Mouse (Mus musculus): Measurements from ENCODE around the gene Kcnk1. TPM values are rescaled to one million over a fixed set of nuclear protein-coding genes. Genes with fewer than 3 reads are reported as not detected.
A peak's percentile ranks its signal among the peaks of the same experiment; 100 is the strongest.

Gene Kcnk1
- polyA plus RNA-seq, 1 experiment from 2014 or later: 63.8 TPM

- no peak for ATAC-seq (ENCODE audit: insufficient read depth, low FRiP score)
- Histone ChIP-seq H3K4me1 (ENCODE audit: control insufficient read depth, insufficient read depth, low read length) (peaks cover 7% of the 10 kb centered on the region; the same call in 1 of the 2 replicates), H3K9ac (ENCODE audit: low read length) (no peak overlapping the region), H3K9me3 (replicated peaks; ENCODE audit: control insufficient read depth, low read length) (no peaks in the 10 kb centered on the region), H3K4me3 (replicated peaks; ENCODE audit: low read length) (no peak overlapping the region), H3K27me3 (ENCODE audit: control insufficient read depth, insufficient read depth, low read length) (no peaks in the 10 kb centered on the region), H3K36me3 (ENCODE audit: control insufficient read depth, insufficient read depth, low read length) (no peaks in the 10 kb centered on the region), H3K27ac (ENCODE audit: low read length) (no peak overlapping the region), H3K4me2 (ENCODE audit: low read depth, low read length) (no peak overlapping the region)
- WGBS: 90% methylated on average over 16 of the region's 16 CpGs
These were observed 29.9 kb downstream of the Kcnk1 start for GRCm38 (mm10) chr8:126024891-126025290.

GRCm38 (mm10) chr8:126026121-126026520 lies 31.2 kb downstream of the Kcnk1 start:
- Histone ChIP-seq H3K4me3 (replicated peaks; ENCODE audit: low read length) (no peak overlapping the region), H3K27ac (ENCODE audit: low read length) (peak overlapping the region; percentile 29; the same call in 1 of the 2 replicates), H3K4me2 (ENCODE audit: low read depth, low read length) (no peak overlapping the region), H3K36me3 (ENCODE audit: control insufficient read depth, insufficient read depth, low read length) (no peaks in the 10 kb centered on the region), H3K9me3 (replicated peaks; ENCODE audit: control insufficient read depth, low read length) (no peaks in the 10 kb centered on the region), H3K27me3 (ENCODE audit: control insufficient read depth, insufficient read depth, low read length) (no peaks in the 10 kb centered on the region), H3K4me1 (ENCODE audit: control insufficient read depth, insufficient read depth, low read length) (peaks cover 7% of the 10 kb centered on the region; the same call in 1 of the 2 replicates), H3K9ac (ENCODE audit: low read length) (no peak overlapping the region)
- WGBS: 82% methylated on average over 9 of the region's 9 CpGs
- ATAC-seq (ENCODE audit: insufficient read depth, low FRiP score): no peak

- Histone ChIP-seq H3K9me3 (replicated peaks; ENCODE audit: control insufficient read depth, low read length) (no peaks in the 10 kb centered on the region), H3K27ac (ENCODE audit: low read length) (peak overlapping the region; percentile 29; the same call in 1 of the 2 replicates), H3K27me3 (ENCODE audit: control insufficient read depth, insufficient read depth, low read length) (no peaks in the 10 kb centered on the region), H3K9ac (ENCODE audit: low read length) (no peak overlapping the region), H3K4me3 (replicated peaks; ENCODE audit: low read length) (no peak overlapping the region), H3K4me2 (ENCODE audit: low read depth, low read length) (no peak overlapping the region), H3K4me1 (ENCODE audit: control insufficient read depth, insufficient read depth, low read length) (peaks cover 7% of the 10 kb centered on the region; the same call in 1 of the 2 replicates), H3K36me3 (ENCODE audit: control insufficient read depth, insufficient read depth, low read length) (no peaks in the 10 kb centered on the region)
- peak; percentile 68 for ATAC-seq (ENCODE audit: insufficient read depth, low FRiP score)
- 49% methylated on average over 9 of the region's 9 CpGs for WGBS
These were observed 31.6 kb downstream of the Kcnk1 start for GRCm38 (mm10) chr8:126026584-126026983.

- H3K9me3 ChIP-seq (replicated peaks; ENCODE audit: control insufficient read depth, low read length): no peaks in the 10 kb centered on the region
- 84% methylated on average over 6 of the region's 6 CpGs for WGBS
- H3K4me2 ChIP-seq (ENCODE audit: low read depth, low read length): no peak overlapping the region
- H3K4me3 ChIP-seq (replicated peaks; ENCODE audit: low read length): no peak overlapping the region
- no peaks in the 10 kb centered on the region for H3K36me3 ChIP-seq (ENCODE audit: control insufficient read depth, insufficient read depth, low read length)
- peaks cover 7% of the 10 kb centered on the region; the same call in 1 of the 2 replicates for H3K4me1 ChIP-seq (ENCODE audit: control insufficient read depth, insufficient read depth, low read length)
- H3K9ac ChIP-seq (ENCODE audit: low read length): no peak overlapping the region
- no peak overlapping the region for H3K27ac ChIP-seq (ENCODE audit: low read length)
- no peak for ATAC-seq (ENCODE audit: insufficient read depth, low FRiP score)
- no peaks in the 10 kb centered on the region for H3K27me3 ChIP-seq (ENCODE audit: control insufficient read depth, insufficient read depth, low read length)
These were observed 32.5 kb downstream of the Kcnk1 start for GRCm38 (mm10) chr8:126027486-126027885.

GRCm38 (mm10) chr8:126028941-126029340 lies 34.0 kb downstream of the Kcnk1 start:
- no peaks in the 10 kb centered on the region for H3K9me3 ChIP-seq (replicated peaks; ENCODE audit: control insufficient read depth, low read length)
- H3K4me3 ChIP-seq (replicated peaks; ENCODE audit: low read length): no peak overlapping the region
- H3K4me1 ChIP-seq (ENCODE audit: control insufficient read depth, insufficient read depth, low read length): peaks cover 7% of the 10 kb centered on the region; the same call in 1 of the 2 replicates
- H3K4me2 ChIP-seq (ENCODE audit: low read depth, low read length): no peak overlapping the region
- no peaks in the 10 kb centered on the region for H3K36me3 ChIP-seq (ENCODE audit: control insufficient read depth, insufficient read depth, low read length)
- no peak for ATAC-seq (ENCODE audit: insufficient read depth, low FRiP score)
- no peak overlapping the region for H3K9ac ChIP-seq (ENCODE audit: low read length)
- WGBS: 69% methylated on average over 6 of the region's 6 CpGs
- H3K27ac ChIP-seq (ENCODE audit: low read length): no peak overlapping the region
- no peaks in the 10 kb centered on the region for H3K27me3 ChIP-seq (ENCODE audit: control insufficient read depth, insufficient read depth, low read length)

GRCm38 (mm10) chr8:126032776-126033175 lies 37.8 kb downstream of the Kcnk1 start:
- Histone ChIP-seq H3K9me3 (replicated peaks; ENCODE audit: control insufficient read depth, low read length) (no peaks in the 10 kb centered on the region), H3K27me3 (ENCODE audit: control insufficient read depth, insufficient read depth, low read length) (no peaks in the 10 kb centered on the region), H3K4me1 (ENCODE audit: control insufficient read depth, insufficient read depth, low read length) (no peaks in the 10 kb centered on the region), H3K4me2 (ENCODE audit: low read depth, low read length) (no peak overlapping the region), H3K36me3 (ENCODE audit: control insufficient read depth, insufficient read depth, low read length) (no peaks in the 10 kb centered on the region), H3K9ac (ENCODE audit: low read length) (no peak overlapping the region), H3K27ac (ENCODE audit: low read length) (no peak overlapping the region), H3K4me3 (replicated peaks; ENCODE audit: low read length) (no peak overlapping the region)
- ATAC-seq (ENCODE audit: insufficient read depth, low FRiP score): no peak
- 81% methylated on average over 6 of the region's 6 CpGs for WGBS

- Histone ChIP-seq H3K4me2 (ENCODE audit: low read depth, low read length) (no peak overlapping the region), H3K9me3 (replicated peaks; ENCODE audit: control insufficient read depth, low read length) (no peaks in the 10 kb centered on the region), H3K4me3 (replicated peaks; ENCODE audit: low read length) (no peak overlapping the region), H3K36me3 (ENCODE audit: control insufficient read depth, insufficient read depth, low read length) (no peaks in the 10 kb centered on the region), H3K27ac (ENCODE audit: low read length) (no peak overlapping the region), H3K27me3 (ENCODE audit: control insufficient read depth, insufficient read depth, low read length) (no peaks in the 10 kb centered on the region), H3K4me1 (ENCODE audit: control insufficient read depth, insufficient read depth, low read length) (no peaks in the 10 kb centered on the region), H3K9ac (ENCODE audit: low read length) (no peak overlapping the region)
- ATAC-seq (ENCODE audit: insufficient read depth, low FRiP score): no peak
- 90% methylated on average over 4 of the region's 4 CpGs for WGBS
These were observed 40.1 kb downstream of the Kcnk1 start for GRCm38 (mm10) chr8:126035046-126035445.

GRCm38 (mm10) chr8:126036340-126036739 lies 41.4 kb downstream of the Kcnk1 start:
- Histone ChIP-seq H3K4me3 (replicated peaks; ENCODE audit: low read length) (no peak overlapping the region), H3K27me3 (ENCODE audit: control insufficient read depth, insufficient read depth, low read length) (no peaks in the 10 kb centered on the region), H3K4me1 (ENCODE audit: control insufficient read depth, insufficient read depth, low read length) (no peaks in the 10 kb centered on the region), H3K4me2 (ENCODE audit: low read depth, low read length) (no peak overlapping the region), H3K9ac (ENCODE audit: low read length) (no peak overlapping the region), H3K36me3 (ENCODE audit: control insufficient read depth, insufficient read depth, low read length) (no peaks in the 10 kb centered on the region), H3K9me3 (replicated peaks; ENCODE audit: control insufficient read depth, low read length) (no peaks in the 10 kb centered on the region), H3K27ac (ENCODE audit: low read length) (no peak overlapping the region)
- ATAC-seq (ENCODE audit: insufficient read depth, low FRiP score): no peak
- 78% methylated on average over 5 of the region's 5 CpGs for WGBS

- no peak overlapping the region for H3K4me3 ChIP-seq (replicated peaks; ENCODE audit: low read length)
These were observed 50.8 kb downstream of the Kcnk1 start for GRCm38 (mm10) chr8:126045751-126046150.

More at GRCm38 (mm10) chr8:126045751-126046150, 50.8 kb downstream of the Kcnk1 start:
- H3K27me3 ChIP-seq (ENCODE audit: control insufficient read depth, insufficient read depth, low read length): no peaks in the 10 kb centered on the region
- no peak for ATAC-seq (ENCODE audit: insufficient read depth, low FRiP score)
- H3K9me3 ChIP-seq (replicated peaks; ENCODE audit: control insufficient read depth, low read length): no peaks in the 10 kb centered on the region
- no peak overlapping the region for H3K4me2 ChIP-seq (ENCODE audit: low read depth, low read length)
- H3K9ac ChIP-seq (ENCODE audit: low read length): no peak overlapping the region
- WGBS: 87% methylated on average over 4 of the region's 4 CpGs
- no peaks in the 10 kb centered on the region for H3K4me1 ChIP-seq (ENCODE audit: control insufficient read depth, insufficient read depth, low read length)
- H3K36me3 ChIP-seq (ENCODE audit: control insufficient read depth, insufficient read depth, low read length): no peaks in the 10 kb centered on the region
- H3K27ac ChIP-seq (ENCODE audit: low read length): no peak overlapping the region
